Mouse (Mus musculus) heart, adult 2 months (tissue): ENCODE data around the gene Jazf1. TPM values are rescaled to one million over a fixed set of nuclear protein-coding genes. Genes with fewer than 3 reads are reported as not detected.
A peak's percentile ranks its signal among the peaks of the same experiment; 100 is the strongest.

Experiments
- DNase-seq, 2 experiments: peaks; one replicate each; pipeline ENCODE4 v3.0.0; 2021
- H3K27ac ChIP-seq: fragments of 200-600 bp; 2 replicates; pipeline ENCODE4 v1.8.1; 2022
- H3K27me3 ChIP-seq: fragments of 200-500 bp; 2 replicates; pipeline ENCODE4 v1.6.1; 2012; ENCODE audit warnings: mild to moderate bottlenecking, low read length, inconsistent platforms, mixed read lengths; ENCODE audit not compliant: control insufficient read depth, insufficient read depth
- H3K36me3 ChIP-seq: fragments of 200-500 bp; 2 replicates; pipeline ENCODE4 v1.6.1; 2012; ENCODE audit warnings: low read length, inconsistent platforms; ENCODE audit not compliant: control insufficient read depth, insufficient read depth
- H3K4me1 ChIP-seq: fragments of 200-500 bp; 2 replicates; pipeline ENCODE4 v1.6.1; 2011; ENCODE audit warnings: low read length; ENCODE audit not compliant: control insufficient read depth, insufficient read depth
- H3K4me3 ChIP-seq: fragments of 200-600 bp; 2 replicates; pipeline ENCODE4 v1.8.1; 2022
- H3K79me2 ChIP-seq: fragments of 200-500 bp; replicated peaks from 2 replicates; pipeline ENCODE4 v1.6.1; 2012; ENCODE audit warnings: mild to moderate bottlenecking, inconsistent platforms, low read length, moderate library complexity, mixed read lengths; ENCODE audit not compliant: control insufficient read depth, insufficient read depth
- H3K9ac ChIP-seq: fragments of 200-500 bp; 2 replicates; pipeline ENCODE4 v1.6.1; 2012; ENCODE audit warnings: low read depth, mild to moderate bottlenecking, control low read depth, inconsistent platforms, low read length, mixed read lengths
- CTCF ChIP-seq: fragments of 200-600 bp; IDR thresholded peaks from 2 replicates; pipeline ENCODE4 v1.8.1; 2022; ENCODE audit warnings: antibody characterized with exemption, mild to moderate bottlenecking, moderate library complexity
- EP300 ChIP-seq: fragments of 200-500 bp; IDR thresholded peaks from 2 replicates; pipeline ENCODE4 v1.6.1; 2011; ENCODE audit warnings: low read depth, low read length, control low read depth; ENCODE audit not compliant: insufficient read depth
- POLR2A ChIP-seq: fragments of 200-500 bp; IDR thresholded peaks from 2 replicates; pipeline ENCODE4 v1.6.1; 2011; ENCODE audit warnings: mild to moderate bottlenecking, low read depth, low read length, control low read depth; ENCODE audit not compliant: insufficient read depth
- WGBS: fragments of 180-500 bp; shearing (Covaris S2); methylation state at CpG from one replicate; pipeline ENCODE4 v1.1.7; 2018; 5-methylcytosine and 5-hydroxymethylcytosine counted together
- intact Hi-C: fragments of 180-260 bp; cut with DNase I; formaldehyde crosslinking; loops from one replicate; pipeline ENCODE4 v1.15.1; 2025
- polyA plus RNA-seq: library from polyadenylated mRNA; depleted of rRNA; stranded (reverse); fragments of >200 nt; gene quantifications from 2 replicates; pipeline ENCODE4 v1.2.3, GENCODE M21; 2012
- total RNA-seq, 2 experiments: library from RNA; stranded (reverse); gene quantifications; 2 replicates each; pipeline ENCODE4 v1.2.3; 2021

Jazf1 gene
- total and polyA plus RNA-seq, 3 experiments = 1.2 to 2.6 (median 1.4) TPM

- Histone ChIP-seq H3K4me1 (peaks cover 9% of the 10 kb centered on the region), H3K27ac (no peak overlapping the region), H3K9ac (no peak overlapping the region), H3K79me2 (no peaks in the 10 kb centered on the region), H3K4me3 (no peak overlapping the region), H3K27me3 (no peaks in the 10 kb centered on the region), H3K36me3 (no peaks in the 10 kb centered on the region)
- WGBS = 64% methylated on average over 13 of the region's 13 CpGs
- TF ChIP-seq POLR2A = no peak
- TF ChIP-seq EP300 = no peak
- no peak for TF ChIP-seq CTCF
- peak in 1 of 2 experiments; percentile 27 for DNase-seq
- intact Hi-C loops = no loop called here
Observed at GRCm38 (mm10) chr6:52963840-52964690, 104.4 kb downstream of the Jazf1 start.

- no peak overlapping the region for H3K9ac ChIP-seq
- DNase-seq = no peak
- H3K27ac ChIP-seq = no peak overlapping the region
- intact Hi-C loops = no loop called here
- no peaks in the 10 kb centered on the region for H3K27me3 ChIP-seq
- peaks cover 9% of the 10 kb centered on the region for H3K4me1 ChIP-seq
- 59% methylated on average over 6 of the region's 6 CpGs for WGBS
- no peaks in the 10 kb centered on the region for H3K36me3 ChIP-seq
- TF ChIP-seq POLR2A (no peak), CTCF (no peak), EP300 (no peak)
- no peak overlapping the region for H3K4me3 ChIP-seq
- no peaks in the 10 kb centered on the region for H3K79me2 ChIP-seq
Observed at GRCm38 (mm10) chr6:52963430-52963732, 105.0 kb downstream of the Jazf1 start.

GRCm38 (mm10) chr6:52962600-52963429 lies 105.6 kb downstream of the Jazf1 start:
- no peak for TF ChIP-seq EP300
- TF ChIP-seq POLR2A = no peak
- no peak for TF ChIP-seq CTCF
- peaks cover 9% of the 10 kb centered on the region for H3K4me1 ChIP-seq
- whole genome bisulfite sequencing = 60% methylated on average over 4 of the region's 4 CpGs
- H3K27ac ChIP-seq = no peak overlapping the region
- no peaks in the 10 kb centered on the region for H3K79me2 ChIP-seq
- intact Hi-C loops = no loop called here
- no peak for DNase-seq
- no peak overlapping the region for H3K4me3 ChIP-seq
- H3K36me3 ChIP-seq = no peaks in the 10 kb centered on the region
- H3K9ac ChIP-seq = no peak overlapping the region
- no peaks in the 10 kb centered on the region for H3K27me3 ChIP-seq

- Histone ChIP-seq H3K79me2 (no peaks in the 10 kb centered on the region), H3K27ac (no peak overlapping the region), H3K27me3 (no peaks in the 10 kb centered on the region), H3K36me3 (no peaks in the 10 kb centered on the region), H3K4me3 (no peak overlapping the region), H3K4me1 (peaks cover 8% of the 10 kb centered on the region), H3K9ac (no peak overlapping the region)
- intact Hi-C loops = no loop called here
- no peak for TF ChIP-seq POLR2A
- TF ChIP-seq CTCF = no peak
- no peak for TF ChIP-seq EP300
- 59% methylated on average over 6 of the region's 6 CpGs for WGBS
- DNase-seq = no peak
Observed at GRCm38 (mm10) chr6:52961660-52962490, 106.6 kb downstream of the Jazf1 start.

GRCm38 (mm10) chr6:52957730-52958129 lies 110.7 kb downstream of the Jazf1 start:
- WGBS = 16% methylated on average over 4 of the region's 4 CpGs
- peaks cover 8% of the 10 kb centered on the region for H3K4me1 ChIP-seq
- intact Hi-C loops = loop anchor here (1.0 to 2.0 kb wide), 2 partner anchors 12 to 29 kb away; no protein-coding TSS in a partner anchor
- peak; percentile 60 to 82 for DNase-seq
- H3K36me3 ChIP-seq = no peaks in the 10 kb centered on the region
- H3K27me3 ChIP-seq = no peaks in the 10 kb centered on the region
- H3K79me2 ChIP-seq = no peaks in the 10 kb centered on the region
- no peak overlapping the region for H3K27ac ChIP-seq
- H3K4me3 ChIP-seq = no peak overlapping the region
- H3K9ac ChIP-seq = no peak overlapping the region
- peak; percentile 77 for TF ChIP-seq EP300
- peak; percentile 98; the same call in 1 of the 2 replicates for TF ChIP-seq CTCF
- TF ChIP-seq POLR2A = no peak
